Mouse (Mus musculus) gastrocnemius, postnatal 14 days (tissue): ENCODE results near the gene Ccn1. TPM values are rescaled to one million over a fixed set of nuclear protein-coding genes. Genes with fewer than 3 reads are reported as not detected.

Source experiments
- DNase-seq: peaks from one replicate; pipeline ENCODE4 v3.0.0; 2021; ENCODE audit warnings: mixed read lengths
- intact Hi-C: fragments of 180-260 bp; cut with DNase I; formaldehyde crosslinking; loops from one replicate; pipeline ENCODE4 v1.15.1; 2025; ENCODE audit warnings: low total_unique reads
- long read RNA-seq, 2 experiments: library from polyadenylated mRNA; stranded (forward); transcript quantifications; one replicate each; pipeline ENCODE4 v2.0.0; 2021
- total RNA-seq, 2 experiments: library from RNA; stranded (reverse); gene quantifications; 2 replicates each; pipeline ENCODE4 v1.2.3; 2021

Ccn1 gene
- total RNA-seq, result 10 to 100 TPM; 20.4 to 28.2 TPM
- long read RNA-seq, experiment 1, transcript Ccn1-201 (5 exons, 2,019 nt), result major isoform, 19 of 25 reads
- long read RNA-seq, experiment 1, partial matches to known transcripts, result 3 of 25 reads
- long read RNA-seq, experiment 1, other reads (novel, unspliced or antisense), result 3 of 25 reads
- long read RNA-seq, experiment 2, transcript Ccn1-201 (5 exons, 2,019 nt), result major isoform, 22 of 27 reads
- long read RNA-seq, experiment 2, partial matches to known transcripts, result 3 of 27 reads
- long read RNA-seq, experiment 2, other reads (novel, unspliced or antisense), result 2 of 27 reads

GRCm38 (mm10) chr3:145649852-145650202 lies at the start of gene Ccn1:
Gene Ccn1, minus strand, starts transcription at chr3:145649981.
- peak; percentile 87 for DNase-seq
- intact Hi-C loops, result loop anchor here (5.0 kb wide), 1 partner anchor 82 kb away; no protein-coding TSS in a partner anchor

- no peak for DNase-seq
Observed at GRCm38 (mm10) chr3:145693361-145693760, 43.6 kb upstream of the Ccn1 start.

GRCm38 (mm10) chr3:145692037-145692436 lies 42.3 kb upstream of the Ccn1 start:
- no peak for DNase-seq

More at GRCm38 (mm10) chr3:145693361-145693760, 43.6 kb upstream of the Ccn1 start:
- intact Hi-C loops, result no loop called here

GRCm38 (mm10) chr3:145691415-145691814 lies 41.6 kb upstream of the Ccn1 start:
- intact Hi-C loops, result no loop called here
- no peak for DNase-seq

More at GRCm38 (mm10) chr3:145692037-145692436, 42.3 kb upstream of the Ccn1 start:
- intact Hi-C loops, result no loop called here

- intact Hi-C loops, result no loop called here
- DNase-seq, result no peak
Observed at GRCm38 (mm10) chr3:145689271-145689670, 39.5 kb upstream of the Ccn1 start.

GRCm38 (mm10) chr3:145687836-145688235 lies 38.1 kb upstream of the Ccn1 start:
- intact Hi-C loops, result no loop called here
- no peak for DNase-seq

GRCm38 (mm10) chr3:145684604-145685441 lies 35.0 kb upstream of the Ccn1 start:
- intact Hi-C loops, result no loop called here
- DNase-seq, result peak; percentile 59

GRCm38 (mm10) chr3:145684201-145684600 lies 34.4 kb upstream of the Ccn1 start:
- intact Hi-C loops, result no loop called here
- no peak for DNase-seq

- DNase-seq, result no peak
- intact Hi-C loops, result no loop called here
Observed at GRCm38 (mm10) chr3:145681348-145681935, 31.7 kb upstream of the Ccn1 start.

GRCm38 (mm10) chr3:145680686-145681085 lies 30.9 kb upstream of the Ccn1 start:
- intact Hi-C loops, result no loop called here
- no peak for DNase-seq

GRCm38 (mm10) chr3:145676212-145676611 lies 26.4 kb upstream of the Ccn1 start:
- intact Hi-C loops, result no loop called here
- DNase-seq, result no peak

GRCm38 (mm10) chr3:145674815-145675214 lies 25.0 kb upstream of the Ccn1 start:
- no peak for DNase-seq
- intact Hi-C loops, result no loop called here

GRCm38 (mm10) chr3:145666383-145666782 lies 16.6 kb upstream of the Ccn1 start:
- no peak for DNase-seq
- intact Hi-C loops, result no loop called here

GRCm38 (mm10) chr3:145656993-145657713 lies 7.4 kb upstream of the Ccn1 start:
- DNase-seq, result peak; percentile 31
- intact Hi-C loops, result no loop called here

GRCm38 (mm10) chr3:145654944-145655343 lies 5.2 kb upstream of the Ccn1 start:
- no peak for DNase-seq
- intact Hi-C loops, result no loop called here

- intact Hi-C loops, result no loop called here
- no peak for DNase-seq
Observed at GRCm38 (mm10) chr3:145654028-145654427, 4.2 kb upstream of the Ccn1 start.

GRCm38 (mm10) chr3:145653191-145653940 lies 3.6 kb upstream of the Ccn1 start:
- intact Hi-C loops, result no loop called here
- peak; percentile 84 for DNase-seq

- DNase-seq, result peak; percentile 27
- intact Hi-C loops, result no loop called here
Observed at GRCm38 (mm10) chr3:145652322-145653131, 2.7 kb upstream of the Ccn1 start.
